Mouse (Mus musculus) liver, embryonic 11.5 days (tissue): ENCODE data around the gene Purb. TPM values are rescaled to one million over a fixed set of nuclear protein-coding genes. Genes with fewer than 3 reads are reported as not detected.

ENCODE experiments used
- ATAC-seq: fragments of 200-750 bp; cut with Nextera tagmentation; replicated peaks from 2 replicates; pipeline ENCODE4 v1.8.0; 2017; ENCODE audit warnings: moderate number of reproducible peaks, mild to moderate bottlenecking, moderate TSS enrichment, moderate library complexity; ENCODE audit not compliant: low FRiP score
- DNase-seq: peaks from one replicate; pipeline ENCODE4 v3.0.0-alpha.2; 2017; ENCODE audit warnings: low spot score
- H3K27ac ChIP-seq: fragments of 300-500 bp; sonication (generic); 2 replicates; pipeline ENCODE4 v1.5.1; 2014; ENCODE audit warnings: mild to moderate bottlenecking, low read depth, low read length, control low read depth
- H3K27me3 ChIP-seq: fragments of 300-500 bp; sonication (generic); replicated peaks from 2 replicates; pipeline ENCODE4 v1.6.1; 2014; ENCODE audit warnings: low read length, mixed read lengths; ENCODE audit not compliant: control insufficient read depth, insufficient read depth
- H3K36me3 ChIP-seq: fragments of 300-500 bp; sonication (generic); 2 replicates; pipeline ENCODE4 v1.6.1; 2014; ENCODE audit warnings: mild to moderate bottlenecking, low read length, moderate library complexity, mixed read lengths; ENCODE audit not compliant: control insufficient read depth, insufficient read depth
- H3K4me1 ChIP-seq: fragments of 300-500 bp; sonication (generic); replicated peaks from 2 replicates; pipeline ENCODE4 v1.6.1; 2014; ENCODE audit warnings: low read length, mixed read lengths; ENCODE audit not compliant: control insufficient read depth, insufficient read depth
- H3K4me2 ChIP-seq: fragments of 300-500 bp; sonication (generic); 2 replicates; pipeline ENCODE4 v1.6.1; 2014; ENCODE audit warnings: mild to moderate bottlenecking, control low read depth, moderate library complexity
- H3K4me3 ChIP-seq: fragments of 300-500 bp; sonication (generic); 2 replicates; pipeline ENCODE4 v1.5.1; 2014; ENCODE audit warnings: low read depth, low read length, control low read depth
- H3K9ac ChIP-seq: fragments of 300-500 bp; sonication (generic); 2 replicates; pipeline ENCODE4 v1.6.1; 2014; ENCODE audit warnings: low read depth, low read length, control low read depth
- H3K9me3 ChIP-seq: fragments of 300-500 bp; sonication (generic); 2 replicates; pipeline ENCODE4 v1.6.1; 2016; ENCODE audit warnings: low read length, inconsistent platforms, mixed read lengths; ENCODE audit not compliant: control insufficient read depth
- WGBS: fragments of 180-500 bp; shearing (Covaris S2); extraction: QIAGEN DNeasy Blood & Tissue Kit; methylation state at CpG from one replicate; pipeline ENCODE4 v1.1.7; 2014; 5-methylcytosine and 5-hydroxymethylcytosine counted together
- polyA plus RNA-seq: library from polyadenylated mRNA; unstranded; fragments of >200 nt; fragmentation: Nextera tagmentation; extraction: Ambion mirVana; gene quantifications from 2 replicates; pipeline ENCODE4 v1.2.1, GENCODE M21; 2014

Purb gene
- polyA plus RNA-seq, 1 experiment from 2014 or later: 13.7 TPM

DNA sequence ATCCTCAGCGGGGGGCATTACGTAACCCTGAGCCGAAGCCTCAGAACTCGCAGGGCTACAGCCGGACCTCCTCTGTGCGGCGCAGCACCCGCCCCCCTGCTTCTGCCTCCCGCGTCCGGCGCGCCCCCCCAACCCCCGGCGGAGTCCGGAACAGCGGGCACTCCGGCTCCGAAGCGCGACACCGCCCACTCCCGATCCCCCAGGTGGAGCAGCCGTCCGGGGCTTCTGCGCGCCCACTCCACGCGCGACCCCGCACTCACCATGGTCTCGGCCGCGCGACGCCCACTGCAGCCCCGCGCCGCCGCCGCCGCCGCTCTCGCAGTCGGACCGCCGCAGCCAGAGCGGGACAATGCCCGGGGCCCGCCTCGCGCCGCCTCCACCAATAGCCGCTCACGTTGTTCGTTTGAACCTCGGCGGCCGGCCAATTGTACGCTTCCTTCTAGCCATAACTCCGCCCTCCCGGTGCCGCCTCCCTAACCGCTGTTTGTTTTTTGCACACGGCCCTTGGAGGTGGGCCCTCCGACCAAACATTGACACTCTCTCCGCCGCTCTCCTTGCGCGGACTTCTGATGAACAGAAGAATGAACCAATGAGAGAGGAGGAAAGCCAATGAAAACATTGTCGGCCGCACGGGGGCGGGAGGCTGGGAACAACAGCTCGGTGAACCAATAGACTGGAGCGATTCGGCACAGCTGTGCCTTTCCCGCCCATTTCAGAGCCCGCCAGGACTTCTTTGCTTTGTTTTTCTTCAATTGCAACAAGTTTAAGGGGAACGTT lies 31.5 kb downstream of the Purb start, which contains the start of gene H2afv:
Gene H2afv (minus strand): TSS at position 367 of the 777 bp plus-strand sequence.
- Histone ChIP-seq H3K4me1 (0 out of 2 replicates have a peak, but pooled peaks cover 5% of the 10 kb centered on the region), H3K4me3 (peak within 1 kb of the TSS; percentile 72), H3K36me3 (no peaks in the 10 kb centered on the region), H3K4me2 (peak within 1 kb of the TSS; percentile 76), H3K27ac (peak within 1 kb of the TSS; percentile 83), H3K9me3 (no peaks in the 10 kb centered on the region), H3K9ac (peak within 1 kb of the TSS; percentile 78), H3K27me3 (no peaks in the 10 kb centered on the region)
- under 1% methylated on average over 70 of the region's 80 CpGs for WGBS
- ATAC-seq: peak; percentile 96
- DNase-seq: peak; percentile 99

DNA sequence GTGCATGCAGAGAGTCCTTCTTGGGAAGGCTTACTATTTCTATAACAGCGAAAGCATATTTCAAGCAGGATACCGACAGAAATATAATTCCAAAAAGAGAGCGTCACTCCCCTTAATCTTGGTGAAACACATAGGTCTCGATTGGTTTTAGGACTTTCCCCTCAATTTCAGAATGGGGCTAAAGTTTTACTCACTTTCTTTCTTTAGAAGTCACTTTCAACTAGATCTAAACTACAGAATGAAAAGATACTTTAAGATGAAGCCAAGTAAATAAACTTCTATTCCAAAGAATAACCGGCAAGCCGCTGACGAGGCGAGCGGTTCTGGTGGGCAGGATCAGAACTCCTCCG lies 32.0 kb downstream of the Purb start:
- Histone ChIP-seq H3K27ac (peak overlapping the region; percentile 83), H3K27me3 (no peaks in the 10 kb centered on the region), H3K4me2 (peak overlapping the region; percentile 76), H3K9ac (peak overlapping the region; percentile 78), H3K9me3 (no peaks in the 10 kb centered on the region), H3K4me1 (0 out of 2 replicates have a peak, but pooled peaks cover 5% of the 10 kb centered on the region), H3K36me3 (no peaks in the 10 kb centered on the region), H3K4me3 (peak overlapping the region; percentile 72)
- 1% methylated on average over 10 of the region's 10 CpGs for WGBS
- DNase-seq: no peak
- no peak for ATAC-seq

DNA sequence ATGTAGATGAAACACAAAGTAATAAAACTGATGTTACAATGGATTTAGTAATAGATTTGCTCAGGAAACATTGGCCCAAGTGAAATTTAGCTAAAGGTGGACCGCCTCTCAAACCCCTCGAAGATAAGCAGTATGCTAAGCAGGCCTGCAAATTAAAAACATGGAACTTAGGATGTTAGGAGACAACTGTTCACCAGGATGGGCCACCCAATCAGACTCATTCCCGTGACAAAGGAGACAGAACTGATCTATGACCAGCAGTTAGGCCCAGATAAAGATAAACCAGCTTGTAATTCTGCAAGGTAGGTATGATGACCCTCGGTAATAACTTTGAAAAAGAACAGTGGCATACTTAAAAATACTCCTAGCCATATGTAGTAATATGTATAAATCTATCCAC lies 32.6 kb downstream of the Purb start:
- H3K36me3 ChIP-seq: no peaks in the 10 kb centered on the region
- H3K27ac ChIP-seq: peak overlapping the region; percentile 83
- peak overlapping the region; percentile 72 for H3K4me3 ChIP-seq
- ATAC-seq (no peak), DNase-seq (no peak)
- WGBS: 47% methylated on average over 4 of the region's 4 CpGs
- H3K9ac ChIP-seq: peak overlapping the region; percentile 78
- H3K27me3 ChIP-seq: no peaks in the 10 kb centered on the region
- H3K4me2 ChIP-seq: peak overlapping the region; percentile 76
- no peaks in the 10 kb centered on the region for H3K9me3 ChIP-seq
- H3K4me1 ChIP-seq: 0 out of 2 replicates have a peak, but pooled peaks cover 5% of the 10 kb centered on the region

GRCm38 (mm10) chr11:6442566-6442965 lies 33.2 kb downstream of the Purb start:
- Histone ChIP-seq H3K27me3 (no peaks in the 10 kb centered on the region), H3K4me1 (0 out of 2 replicates have a peak, but pooled peaks cover 5% of the 10 kb centered on the region), H3K4me3 (no peak overlapping the region), H3K4me2 (peak overlapping the region; percentile 76), H3K9ac (no peak overlapping the region), H3K9me3 (no peaks in the 10 kb centered on the region), H3K36me3 (no peaks in the 10 kb centered on the region), H3K27ac (no peak overlapping the region)
- DNase-seq: no peak
- no peak for ATAC-seq
- WGBS: 86% methylated on average over 4 of the region's 4 CpGs

DNA sequence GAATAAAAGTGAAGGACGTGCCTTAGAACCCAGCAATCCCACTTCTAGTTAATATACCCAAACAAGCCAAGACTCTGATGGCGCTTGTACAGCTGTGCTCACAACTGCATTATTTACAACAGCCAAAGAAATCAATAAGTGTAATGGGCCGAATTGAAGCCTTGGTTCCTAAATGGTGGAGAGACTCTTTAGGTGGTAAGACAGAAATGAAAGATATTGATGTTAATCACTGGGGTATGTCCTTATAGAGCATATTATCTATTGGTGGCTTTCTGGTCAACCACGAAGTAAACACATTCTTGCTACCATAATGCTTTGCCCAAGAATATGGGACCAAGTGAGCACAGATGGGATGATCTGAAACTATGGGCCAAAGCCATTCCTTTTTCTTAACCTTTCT lies 35.5 kb downstream of the Purb start:
- ATAC-seq: no peak
- no peak overlapping the region for H3K9ac ChIP-seq
- H3K4me2 ChIP-seq: no peak overlapping the region
- 0 out of 2 replicates have a peak, but pooled peaks cover 4% of the 10 kb centered on the region for H3K4me1 ChIP-seq
- no peaks in the 10 kb centered on the region for H3K9me3 ChIP-seq
- H3K27ac ChIP-seq: no peak overlapping the region
- H3K4me3 ChIP-seq: no peak overlapping the region
- WGBS: 87% methylated on average over 4 of the region's 4 CpGs
- no peaks in the 10 kb centered on the region for H3K27me3 ChIP-seq
- H3K36me3 ChIP-seq: peaks cover 8% of the 10 kb centered on the region; the same call in 1 of the 2 replicates
- no peak for DNase-seq

DNA sequence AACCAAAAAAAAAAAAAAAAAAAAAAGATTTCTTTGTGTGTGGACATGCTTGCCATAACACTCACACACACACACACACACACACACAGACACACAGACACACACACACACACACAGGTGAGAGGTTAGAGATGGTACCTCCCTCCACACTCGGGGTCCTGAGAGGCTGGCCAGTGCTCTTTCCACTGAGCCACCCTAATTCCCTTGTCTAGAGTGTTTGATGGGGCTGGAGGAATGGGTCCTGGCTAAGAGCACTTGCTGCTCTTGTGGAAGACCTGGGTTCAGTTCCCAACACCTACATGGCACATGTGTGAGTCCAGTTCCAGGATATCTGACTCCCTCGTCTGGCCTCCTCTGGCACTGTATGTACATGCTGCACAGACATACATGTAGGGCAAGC lies 38.0 kb downstream of the Purb start:
- no peak for ATAC-seq

GRCm38 (mm10) chr11:6436442-6436841 lies 39.3 kb downstream of the Purb start:
- H3K27ac ChIP-seq: no peak overlapping the region
- H3K36me3 ChIP-seq: peaks cover 16% of the 10 kb centered on the region
- H3K4me3 ChIP-seq: no peak overlapping the region
- no peak for DNase-seq
- ATAC-seq: peak; percentile 76; the same call in 1 of the 2 replicates
- H3K27me3 ChIP-seq: no peaks in the 10 kb centered on the region
- no peak overlapping the region for H3K4me2 ChIP-seq
- no peaks in the 10 kb centered on the region for H3K9me3 ChIP-seq
- H3K4me1 ChIP-seq: no peaks in the 10 kb centered on the region
- no peak overlapping the region for H3K9ac ChIP-seq
- 63% methylated on average over 8 of the region's 8 CpGs for WGBS

More for the DNA sequence above, 38.0 kb downstream of the Purb start:
- Histone ChIP-seq H3K4me1 (0 out of 2 replicates have a peak, but pooled peaks cover 2% of the 10 kb centered on the region), H3K4me2 (no peak overlapping the region), H3K27ac (no peak overlapping the region), H3K36me3 (peaks cover 14% of the 10 kb centered on the region), H3K9ac (no peak overlapping the region), H3K27me3 (no peaks in the 10 kb centered on the region), H3K4me3 (no peak overlapping the region), H3K9me3 (no peaks in the 10 kb centered on the region)
- DNase-seq: no peak
- WGBS: 92% methylated on average over 2 of the region's 2 CpGs

GRCm38 (mm10) chr11:6430186-6430585 lies 45.5 kb downstream of the Purb start:
- no peak overlapping the region for H3K27ac ChIP-seq
- DNase-seq (no peak), ATAC-seq (no peak)
- no peaks in the 10 kb centered on the region for H3K27me3 ChIP-seq
- peaks cover 23% of the 10 kb centered on the region for H3K36me3 ChIP-seq
- H3K4me3 ChIP-seq: no peak overlapping the region
- H3K4me1 ChIP-seq: no peaks in the 10 kb centered on the region
- no peak overlapping the region for H3K4me2 ChIP-seq
- H3K9me3 ChIP-seq: no peaks in the 10 kb centered on the region
- 89% methylated on average over 7 of the region's 7 CpGs for WGBS
- no peak overlapping the region for H3K9ac ChIP-seq
